ENCODE assay signal across 36 mouse cellular contexts in genomic region chrX:169789702-169790101, GRCm38 (mm10). TPM values are rescaled to one million over a fixed set of nuclear protein-coding genes. Genes with fewer than 3 reads are reported as not detected.
"Had no signal": no experiment of that assay in that cellular context is flagged by ENCODE, and none has a peak within 500 bp of the region (broad histone marks: within the 10 kb centered on the region; RNA-seq: fewer than 3 reads in every experiment).

No protein-coding gene starts in this region.

- H3K27me3 ChIP-seq: heart, embryonic 12.5 days; intestine, embryonic 15.5 days; limb, embryonic 15.5 days; liver, embryonic 12.5 days had no signal

- H3K27ac ChIP-seq: gastrocnemius, adult 2 months; heart, embryonic 10.5 days; hindbrain, embryonic 10.5 days; hindbrain, embryonic 12.5 days; hindbrain, embryonic 14.5 days; intestine, embryonic 15.5 days; layer of hippocampus, adult 2 months; left cerebral cortex, adult 2 months; limb, embryonic 13.5 days; limb, embryonic 15.5 days; liver, embryonic 12.5 days; liver, embryonic 14.5 days had no signal

- H3K9ac ChIP-seq: heart, embryonic 12.5 days; hindbrain, embryonic 12.5 days; hindbrain, embryonic 14.5 days; intestine, embryonic 15.5 days; limb, embryonic 13.5 days; limb, embryonic 15.5 days; liver, embryonic 12.5 days; liver, embryonic 14.5 days had no signal

- DNase-seq: gastrocnemius, adult 2 months; gastrocnemius, postnatal 10 days; gastrocnemius, postnatal 25 days; heart, postnatal 10 days; heart, postnatal 4 days; kidney, adult 18-20 months; kidney, adult 8-10 months; kidney, postnatal 10 days; kidney, postnatal 25 days; kidney, postnatal 4 days; left cerebral cortex, postnatal 4 days had no signal

- H3K36me3 ChIP-seq: heart, embryonic 10.5 days; heart, embryonic 12.5 days; hindbrain, embryonic 10.5 days; hindbrain, embryonic 12.5 days; intestine, embryonic 15.5 days; limb, embryonic 13.5 days; limb, embryonic 15.5 days; liver, embryonic 12.5 days had no signal

- H3K4me3 ChIP-seq: gastrocnemius, adult 2 months; heart, embryonic 10.5 days; heart, embryonic 12.5 days; hindbrain, embryonic 10.5 days; hindbrain, embryonic 12.5 days; intestine, embryonic 15.5 days; layer of hippocampus, adult 2 months; left cerebral cortex, adult 2 months; limb, embryonic 13.5 days; limb, embryonic 15.5 days; liver, embryonic 12.5 days had no signal

- H3K4me1 ChIP-seq: heart, embryonic 10.5 days; heart, embryonic 12.5 days; hindbrain, embryonic 12.5 days; intestine, embryonic 15.5 days; limb, embryonic 13.5 days; limb, embryonic 15.5 days; liver, embryonic 12.5 days had no signal

RNA-seq across cellular contexts. Expression of gene 4933400A11Rik, which starts 10.3 kb away (rescaled TPM):
- total RNA-seq: gastrocnemius, adult 2 months; gastrocnemius, postnatal 10 days; gastrocnemius, postnatal 25 days; gastrocnemius, postnatal 4 days; granulocyte monocyte progenitor cell, adult 5-6 weeks; heart, adult 8-10 months; heart, postnatal 10 days; heart, postnatal 25 days; heart, postnatal 4 days; layer of hippocampus, adult 2 months; layer of hippocampus, postnatal 10 days; layer of hippocampus, postnatal 25 days; left cerebral cortex, adult 2 months; left cerebral cortex, postnatal 10 days; left cerebral cortex, postnatal 25 days; left cerebral cortex, postnatal 4 days; liver, adult 2 months had no signal
- polyA plus RNA-seq: hindbrain, embryonic 10.5 days; hindbrain, embryonic 14.5 days; inflammation-experienced regulatory T-cells, adult 6 months; intestine, postnatal 0 days; kidney, embryonic 14.5 days; kidney, embryonic 16.5 days; liver, adult 2 months; liver, embryonic 12.5 days; liver, embryonic 14.5 days had no signal
